Mouse (Mus musculus) frontal cortex, postnatal 14 days (tissue): ENCODE measurements around the gene Myo9a.

Source experiments
- DNase-seq, 2 experiments: peaks; one replicate each; pipeline ENCODE4 v3.0.0; 2022; ENCODE audit warnings: low spot score in 2 of 2

The Myo9a gene

GRCm38 (mm10) chr9:59750267-59751065, at the start of gene Myo9a, which contains the start of gene Senp8:
Gene Myo9a (plus strand): TSS chr9:59750896.
Gene Senp8 (minus strand): TSS chr9:59750710.
- peak; percentile 99 for DNase-seq

DNA sequence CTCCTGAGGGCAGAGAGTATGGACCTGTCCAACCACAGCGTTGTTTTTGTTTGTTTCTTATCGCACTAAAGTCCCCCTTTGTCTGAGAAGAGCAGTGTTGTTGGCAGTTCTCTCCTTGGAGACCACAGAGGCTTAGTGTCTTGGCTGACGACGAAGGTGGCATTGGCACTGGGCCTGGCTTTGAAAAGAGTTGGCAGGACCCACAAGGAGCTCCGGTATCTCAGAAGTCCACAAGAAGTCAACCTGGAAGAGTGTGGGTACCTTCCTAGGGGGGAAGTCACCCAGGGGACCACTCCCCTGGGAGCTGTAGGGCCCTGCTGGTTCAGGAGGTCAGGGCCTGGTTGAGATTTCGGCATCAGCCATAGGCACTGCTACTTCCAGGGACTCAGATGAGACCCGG, 49.6 kb upstream of the Myo9a start:
- no peak for DNase-seq

GRCm38 (mm10) chr9:59703099-59703498, 47.6 kb upstream of the Myo9a start:
- DNase-seq = no peak

- DNase-seq = no peak
Observed at GRCm38 (mm10) chr9:59706850-59707825, 43.6 kb upstream of the Myo9a start.

- DNase-seq = no peak
Observed at GRCm38 (mm10) chr9:59709225-59709624, 41.5 kb upstream of the Myo9a start.

DNA sequence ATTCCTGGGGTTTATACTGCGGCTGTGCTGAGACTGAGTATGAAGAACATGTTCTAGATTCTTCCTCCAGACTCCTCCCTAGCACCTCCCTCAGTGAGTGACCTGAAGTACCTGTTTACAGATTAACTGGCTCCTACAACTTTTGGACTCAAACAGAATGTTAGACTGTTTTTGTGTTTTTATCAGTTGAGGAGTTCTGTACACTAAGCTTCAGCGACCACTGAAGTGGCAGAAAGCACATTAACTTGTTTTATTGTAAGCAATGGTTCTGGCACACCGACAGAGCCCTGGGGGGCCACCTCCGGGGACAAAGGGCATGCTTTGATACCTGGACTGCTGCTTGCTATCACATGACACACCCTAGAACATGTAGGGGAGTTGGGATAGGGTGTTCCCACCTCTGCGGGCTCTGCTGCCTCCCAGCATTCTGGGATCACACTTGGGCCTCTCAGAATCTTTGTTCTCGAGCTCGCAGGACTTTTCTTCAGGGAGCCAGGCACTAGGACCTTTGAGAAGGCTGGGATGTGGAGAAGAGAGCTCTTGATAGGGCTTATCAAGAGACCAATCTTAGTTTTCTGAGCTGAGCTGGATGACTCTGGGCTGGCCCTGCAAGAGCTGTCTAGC, 34.3 kb upstream of the Myo9a start:
- no peak for DNase-seq

GRCm38 (mm10) chr9:59718237-59718636, 32.5 kb upstream of the Myo9a start:
- DNase-seq = no peak

- no peak for DNase-seq
Observed at GRCm38 (mm10) chr9:59721144-59721543, 29.6 kb upstream of the Myo9a start.

DNA sequence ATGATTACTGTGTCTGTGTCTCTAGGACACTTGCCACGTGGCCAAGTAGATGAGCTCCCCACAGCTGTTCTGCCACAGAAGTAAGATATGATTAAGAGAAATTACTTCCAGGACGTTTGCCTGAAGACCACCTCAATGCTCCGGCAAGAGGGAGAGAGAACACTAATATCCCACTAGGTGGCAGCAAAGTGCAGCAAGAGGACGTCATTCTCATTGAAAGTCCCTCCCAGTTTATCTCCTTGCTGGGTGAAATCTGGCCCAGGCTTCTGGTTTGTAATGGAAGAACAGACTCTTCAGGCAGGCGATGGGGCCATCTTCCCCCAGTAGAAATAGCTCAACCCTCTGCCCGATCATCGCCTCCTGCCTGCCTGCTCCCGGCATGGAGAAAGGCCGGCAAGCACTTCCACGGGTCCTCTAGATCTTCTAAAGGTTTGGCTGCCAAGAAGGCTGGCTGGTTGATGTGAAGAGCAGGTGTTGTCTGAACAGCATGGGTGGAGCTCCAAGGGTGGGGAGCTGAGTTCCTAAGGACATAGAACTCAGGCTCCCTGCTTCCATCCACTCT, 27.5 kb upstream of the Myo9a start:
- DNase-seq = peak; percentile 51 to 60

- DNase-seq = peak in 1 of 2 experiments; percentile 15
Observed at GRCm38 (mm10) chr9:59723791-59724442, 26.8 kb upstream of the Myo9a start.

DNA sequence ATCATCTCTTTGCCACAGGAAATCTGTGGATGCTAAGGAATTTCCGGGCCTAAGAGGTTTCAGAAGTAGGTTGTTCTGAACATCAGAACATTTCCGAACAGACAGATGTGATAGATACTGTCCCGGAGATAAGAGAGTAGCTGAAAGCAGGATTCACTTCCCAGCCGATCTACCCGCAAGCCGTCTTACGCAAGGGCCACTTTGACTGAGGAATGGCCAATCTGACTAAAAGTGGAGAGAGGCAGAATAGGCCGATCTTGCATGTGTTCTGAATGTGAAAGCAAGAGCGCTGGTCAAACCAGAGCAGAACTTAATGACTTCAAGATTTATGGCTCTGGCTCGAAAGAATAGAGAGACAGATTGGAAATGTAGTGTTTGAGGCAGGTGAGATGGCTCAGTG, 25.2 kb upstream of the Myo9a start:
- no peak for DNase-seq

DNA sequence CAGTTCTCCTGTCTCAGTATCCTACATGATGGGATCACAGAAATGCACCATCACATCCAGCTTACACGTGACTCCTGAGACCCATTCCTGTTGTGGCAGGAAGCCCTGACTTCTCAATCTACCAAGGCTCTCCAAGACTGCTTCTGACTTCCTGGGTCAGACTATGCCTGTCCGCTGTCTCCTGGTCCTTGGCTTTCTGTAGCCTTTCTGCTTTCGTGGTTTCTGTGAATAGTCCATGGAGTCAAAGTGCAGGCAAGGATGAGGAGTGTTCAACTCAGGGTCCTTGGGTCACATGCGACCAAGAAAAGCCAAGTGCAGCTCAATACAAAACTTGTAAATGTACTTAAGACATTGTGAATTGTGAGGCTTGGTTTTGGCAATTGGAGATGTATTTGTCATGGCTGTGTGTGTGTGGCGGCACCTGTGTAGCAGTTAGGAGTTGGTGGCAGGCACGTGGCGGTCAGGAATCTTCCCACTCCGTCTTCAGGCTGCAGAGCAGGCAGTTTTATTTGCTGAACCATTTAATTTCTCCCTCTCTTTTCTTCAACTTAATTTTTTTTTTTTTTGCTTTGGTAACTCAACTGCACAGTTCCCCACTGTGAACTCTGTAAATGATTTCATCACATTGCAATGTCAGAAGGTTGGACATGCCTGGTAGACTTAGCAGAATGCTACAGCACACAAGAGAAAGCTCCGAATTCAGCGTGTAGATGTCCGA, 23.0 kb upstream of the Myo9a start:
- DNase-seq = no peak

- DNase-seq = no peak
Observed at GRCm38 (mm10) chr9:59731136-59731535, 19.6 kb upstream of the Myo9a start.

DNA sequence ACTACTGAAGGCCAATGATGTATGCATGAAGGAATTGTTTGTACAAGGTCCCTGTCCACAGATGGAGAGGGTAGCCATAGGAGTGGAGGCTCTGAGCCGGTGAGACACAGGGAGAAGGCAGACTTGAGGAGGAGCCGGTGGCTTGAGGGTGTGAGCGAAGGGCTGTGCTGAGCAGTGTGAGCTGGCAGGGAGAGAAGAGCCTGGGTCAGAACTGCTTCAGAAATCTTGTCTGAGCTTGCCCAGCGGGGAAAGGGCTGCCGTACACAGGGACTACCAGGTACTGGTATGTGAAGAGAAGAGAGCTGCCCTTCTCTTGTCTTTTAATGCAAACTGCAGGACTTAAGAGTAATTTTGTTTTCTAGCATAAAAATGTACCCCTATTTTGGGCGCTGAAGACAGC, 17.6 kb upstream of the Myo9a start:
- no peak for DNase-seq

DNA sequence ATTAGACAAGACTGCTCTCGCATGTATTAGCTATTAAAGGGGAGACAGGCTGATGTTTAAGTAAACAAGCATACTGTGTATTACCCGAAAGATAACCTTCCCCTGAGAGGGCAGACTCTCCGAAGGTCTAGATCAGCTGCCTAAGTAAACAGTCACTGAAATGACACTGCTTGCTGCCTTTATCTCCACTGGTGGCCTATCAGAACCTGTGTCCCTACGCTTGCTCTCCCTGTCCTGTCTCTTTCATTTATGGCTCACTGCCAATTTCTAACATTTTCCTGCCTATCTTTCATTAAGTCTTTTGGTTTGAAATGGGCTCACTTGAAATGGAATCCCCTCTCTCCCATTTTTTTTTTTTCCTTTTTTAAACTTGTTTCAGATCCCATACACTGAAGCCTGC, 15.3 kb upstream of the Myo9a start:
- DNase-seq = no peak

DNA sequence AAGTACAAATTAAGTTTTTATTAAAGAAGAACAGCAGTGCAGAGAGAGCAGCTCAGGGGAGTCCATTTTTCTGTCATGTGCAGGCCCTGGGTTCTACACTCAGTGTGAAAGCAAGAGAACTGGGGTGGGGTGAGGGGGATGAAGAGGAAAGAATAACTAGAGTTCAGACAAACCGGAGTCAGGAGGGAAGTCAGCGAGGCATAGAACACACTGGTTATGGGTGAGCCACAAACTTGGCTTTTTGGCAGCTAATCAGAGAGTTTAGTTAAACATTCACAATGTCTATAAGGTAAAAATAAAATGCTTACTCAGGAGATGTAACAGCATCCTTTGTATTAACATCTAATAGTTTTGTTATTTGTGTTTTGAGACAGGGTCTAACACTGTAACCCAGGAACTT, 10.1 kb upstream of the Myo9a start:
- DNase-seq = no peak

- DNase-seq = no peak
Observed at GRCm38 (mm10) chr9:59743903-59744302, 6.8 kb upstream of the Myo9a start.

- DNase-seq = no peak
Observed at GRCm38 (mm10) chr9:59748387-59748786, 2.3 kb upstream of the Myo9a start.

DNA sequence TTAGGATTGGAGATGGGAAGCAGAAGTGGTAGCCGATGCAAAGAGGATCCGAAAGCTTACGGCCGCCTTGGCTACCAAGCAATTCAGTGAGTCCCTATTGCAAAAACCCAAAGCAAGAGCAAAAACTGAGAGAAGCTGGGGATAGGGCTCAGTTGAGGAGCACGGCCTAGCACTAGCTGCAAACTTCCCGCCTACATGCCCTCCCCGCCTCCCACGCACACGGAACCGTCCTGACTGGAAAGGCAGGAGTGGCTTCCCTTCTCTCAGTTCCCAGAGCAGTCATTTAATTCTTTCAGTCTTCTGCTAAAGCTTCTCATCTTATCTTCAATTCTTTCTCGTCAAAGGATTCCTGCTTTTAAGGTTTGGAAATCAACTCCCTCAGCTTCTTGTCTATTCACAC, 1.7 kb upstream of the Myo9a start:
- peak in 1 of 2 experiments; percentile 17 for DNase-seq

DNA sequence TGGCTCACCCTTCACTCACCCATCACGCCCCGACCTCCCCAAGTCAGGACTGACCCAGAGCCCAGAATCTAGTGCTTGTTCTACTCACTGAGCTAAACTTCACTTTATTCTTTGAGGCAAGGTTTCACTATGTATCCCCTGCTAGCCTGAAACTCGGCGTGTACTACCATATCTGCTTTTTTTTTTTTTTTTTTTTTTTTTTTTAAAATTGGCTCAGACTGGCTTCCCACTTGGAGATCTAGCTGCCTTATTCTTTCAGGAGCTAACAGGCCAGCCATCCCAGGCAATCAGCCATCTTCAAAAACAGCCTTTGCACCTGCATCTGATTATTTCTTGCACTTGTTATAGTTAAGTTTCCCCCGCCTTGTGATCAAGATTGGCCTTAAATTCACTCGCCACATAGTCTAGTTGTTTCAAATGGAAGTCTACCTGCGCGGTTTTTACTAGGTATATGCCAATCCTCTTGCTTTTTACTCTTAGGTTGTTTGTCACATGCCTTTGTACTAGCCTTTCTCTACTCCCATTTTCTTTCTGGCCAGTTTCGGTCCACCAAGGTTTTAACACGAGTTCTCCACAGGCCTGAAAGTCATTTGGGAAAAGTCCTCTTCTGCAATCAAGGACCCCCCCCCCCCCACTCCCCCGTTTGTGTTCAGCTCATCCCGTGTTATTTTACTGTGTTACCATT, 973 bp upstream of the Myo9a start:
- DNase-seq = no peak
